Mouse (Mus musculus) cerebellum, adult 2 months (tissue): Measurements from ENCODE around the gene Pgc.

Experiments
- CTCF ChIP-seq: fragments of 200-500 bp; IDR thresholded peaks from 2 replicates; pipeline ENCODE4 v1.5.1; 2011; ENCODE audit warnings: low read depth, mild to moderate bottlenecking, control low read depth, low read length, moderate library complexity, borderline replicate concordance; ENCODE audit not compliant: insufficient read depth
- POLR2A ChIP-seq: fragments of 200-500 bp; IDR thresholded peaks from 2 replicates; pipeline ENCODE4 v1.6.1; 2011; ENCODE audit warnings: low read length, control low read depth, borderline replicate concordance; ENCODE audit not compliant: insufficient read depth

- TF ChIP-seq CTCF, result no peak
- no peak; the same call in 1 of the 2 replicates for TF ChIP-seq POLR2A
Observed at GRCm38 (mm10) chr17:47737271-47738065, 10.8 kb downstream of the Pgc start.
